Mouse (Mus musculus): ENCODE data around the gene Gm4491. TPM values are rescaled to one million over a fixed set of nuclear protein-coding genes. Genes with fewer than 3 reads are reported as not detected.
"Not testable (repeated sequence)": the region's sequence is repeated elsewhere in the genome, so short reads cannot be mapped to it uniquely, and the experiment has no call there.

Gm4491 gene
- total RNA-seq, 2 experiments from 2014 or later = 0.94 TPM; not detected in 1

- intact Hi-C loops (cut with DNase I) = no loop called here
- DNase-seq (ENCODE audit: extremely low spot score in 1 of 2, low spot score in 2 of 2) = peak; percentile 32 to 65
Observed at GRCm38 (mm10) chr14:57093029-57093428, 22.7 kb downstream of the Gm4491 start.

- DNase-seq (ENCODE audit: extremely low spot score in 1 of 2, low spot score in 2 of 2) = no peak
- intact Hi-C loops (cut with DNase I) = no loop called here
Observed at GRCm38 (mm10) chr14:57090001-57090400, 25.7 kb downstream of the Gm4491 start.

- no peak for DNase-seq (ENCODE audit: extremely low spot score in 1 of 2, low spot score in 2 of 2)
- intact Hi-C loops (cut with DNase I) = no loop called here
Observed at GRCm38 (mm10) chr14:57089107-57089506, 26.6 kb downstream of the Gm4491 start.

- no peak for DNase-seq (ENCODE audit: extremely low spot score in 1 of 2, low spot score in 2 of 2)
- intact Hi-C loops (cut with DNase I) = no loop called here
Observed at GRCm38 (mm10) chr14:57084180-57084668, 31.5 kb downstream of the Gm4491 start.

GRCm38 (mm10) chr14:57082863-57083262 lies 32.8 kb downstream of the Gm4491 start:
- DNase-seq (ENCODE audit: extremely low spot score in 1 of 2, low spot score in 2 of 2) = no peak
- intact Hi-C loops (cut with DNase I) = no loop called here

GRCm38 (mm10) chr14:57075537-57075936 lies 40.1 kb downstream of the Gm4491 start:
- intact Hi-C loops (cut with DNase I) = no loop called here

GRCm38 (mm10) chr14:57069906-57070305 lies 45.8 kb downstream of the Gm4491 start:
- DNase-seq (ENCODE audit: extremely low spot score in 1 of 2, low spot score in 2 of 2); intact Hi-C loops (cut with DNase I): not testable (repeated sequence)

More at GRCm38 (mm10) chr14:57075537-57075936, 40.1 kb downstream of the Gm4491 start:
- no peak for DNase-seq (ENCODE audit: extremely low spot score in 1 of 2, low spot score in 2 of 2)

- no peak for DNase-seq (ENCODE audit: extremely low spot score in 1 of 2, low spot score in 2 of 2)
- intact Hi-C loops (cut with DNase I) = no loop called here
Observed at GRCm38 (mm10) chr14:57066053-57066452, 49.6 kb downstream of the Gm4491 start.

Other genes starting within 250 kb of the Gm4491 start
- gene Zmym2, start 229.2 kb downstream of the Gm4491 start, total RNA-seq (2021) = 10 to 100 TPM; 82.9 to 88.8 TPM
- under 1 TPM; 0.61 to 0.71 TPM for gene Gja3, start 57.8 kb downstream of the Gm4491 start, total RNA-seq (2021)
- gene Gjb2, start 11.2 kb downstream of the Gm4491 start, total RNA-seq (2021) = 10 to 100 TPM in 1 of 2 experiments, 1 to 10 TPM in 1; 8.4 to 10.7 TPM
- 10 to 100 TPM; 23.8 to 53.7 TPM for gene Gjb6, start 17.7 kb upstream of the Gm4491 start, total RNA-seq (2021)